Mouse (Mus musculus) lung, adult 18-20 months (tissue): Measurements from ENCODE around the gene Gm9758.
"Not testable (repeated sequence)": the region's sequence is repeated elsewhere in the genome, so short reads cannot be mapped to it uniquely, and the experiment has no call there.

Experiments
- DNase-seq, 2 experiments: peaks; one replicate each; pipeline ENCODE4 v3.0.0; 2022; ENCODE audit warnings: mixed read lengths in 2 of 2

Gene Gm9758

DNA sequence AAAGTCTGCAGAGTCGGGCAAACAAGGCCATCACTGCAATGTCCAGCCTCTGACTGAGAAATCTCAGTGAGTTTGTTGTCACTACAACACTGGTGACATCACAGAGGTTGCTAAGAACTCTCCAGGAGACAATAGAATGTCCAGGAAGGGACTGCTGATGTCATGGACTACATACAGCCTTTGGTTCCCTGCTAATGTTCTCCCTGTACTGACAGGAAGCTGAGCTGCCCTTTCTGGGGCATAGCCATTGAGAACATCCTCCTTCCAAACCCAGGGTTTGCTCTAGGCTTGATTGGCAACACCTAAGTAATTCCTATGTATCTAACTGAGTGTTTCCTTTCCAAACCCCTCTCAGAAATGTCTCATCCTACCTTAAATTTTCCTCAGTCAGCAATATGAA lies at the start of gene Gm9758:
Gm9758 (minus strand) TSS at position 101 of the 400 bp plus-strand sequence.
- not testable (repeated sequence) for DNase-seq

DNA sequence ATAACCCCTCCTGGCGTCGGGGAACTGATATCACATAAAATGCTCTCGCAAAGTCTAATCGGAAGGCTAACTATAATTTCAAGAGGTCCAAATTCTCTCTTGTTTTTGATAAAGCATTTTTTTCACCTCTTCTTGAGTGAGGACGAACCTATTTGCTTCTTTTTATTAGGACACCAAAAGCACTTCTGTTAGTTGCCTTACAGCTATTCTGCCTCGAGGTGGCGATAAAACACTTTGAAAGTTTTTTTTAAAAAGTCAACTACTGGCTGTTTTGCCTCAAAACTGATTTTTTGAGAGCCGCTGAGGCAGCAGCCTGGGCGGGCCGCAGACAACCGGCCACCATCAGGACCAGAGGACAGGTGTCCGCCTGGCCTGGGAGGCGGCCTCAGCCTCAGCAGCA lies 49.1 kb upstream of the Gm9758 start:
- not testable (repeated sequence) for DNase-seq

DNA sequence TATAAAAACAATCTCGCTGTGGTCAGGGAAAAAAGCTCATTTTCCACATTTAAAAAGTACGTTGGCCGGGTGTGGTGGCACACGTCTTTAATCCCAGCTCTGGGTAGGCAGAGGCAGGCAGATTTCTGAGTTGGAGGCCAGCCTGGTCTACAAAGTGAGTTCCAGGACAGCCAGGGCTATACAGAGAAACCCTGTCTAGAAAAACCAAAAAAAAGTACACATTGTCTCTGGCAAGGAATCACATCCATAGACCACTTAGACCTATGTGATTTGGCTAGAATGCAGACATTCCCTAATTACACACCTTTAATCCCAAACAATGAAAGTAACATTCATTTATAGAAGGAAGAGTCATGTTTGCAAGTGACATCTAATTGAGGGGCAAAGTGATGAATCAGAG lies 46.8 kb upstream of the Gm9758 start:
- not testable (repeated sequence) for DNase-seq

DNA sequence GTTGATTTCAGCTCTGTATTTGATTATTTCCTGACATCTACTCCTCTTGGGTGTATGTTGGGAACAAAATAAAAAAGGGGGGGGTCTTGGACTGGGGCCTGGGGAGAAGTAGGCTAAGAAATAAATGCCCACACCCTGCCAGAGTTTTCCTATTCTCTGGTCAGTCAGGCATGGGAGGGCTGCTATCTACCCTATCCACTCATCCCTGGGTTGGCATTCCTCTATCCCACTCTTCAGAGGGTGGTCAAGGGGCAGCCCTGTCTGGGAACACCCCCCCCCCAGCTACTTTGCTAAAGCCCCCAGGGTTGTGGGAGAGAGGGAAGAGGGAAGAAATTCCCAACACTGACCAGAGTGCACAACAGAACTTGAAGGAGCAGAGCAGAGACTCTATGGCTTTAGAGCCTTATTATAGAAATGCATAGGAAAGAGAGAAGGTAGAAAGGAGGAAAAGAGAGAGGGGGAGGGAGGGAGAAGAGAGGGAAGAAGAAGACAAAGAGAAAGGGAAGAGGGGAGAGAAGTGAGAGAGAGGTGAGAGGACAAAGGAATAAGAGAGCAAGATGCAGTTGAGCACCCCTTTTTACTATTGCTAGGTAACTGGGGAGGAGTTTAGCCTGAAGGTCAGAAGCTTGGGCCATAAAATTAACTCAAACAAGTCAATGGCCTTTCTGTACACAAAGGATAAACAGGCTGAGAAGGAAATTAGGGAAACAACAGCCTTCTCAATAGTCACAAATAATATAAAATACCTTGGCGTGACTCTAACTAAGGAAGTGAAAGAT lies 41.4 kb upstream of the Gm9758 start:
- DNase-seq: not testable (repeated sequence)

DNA sequence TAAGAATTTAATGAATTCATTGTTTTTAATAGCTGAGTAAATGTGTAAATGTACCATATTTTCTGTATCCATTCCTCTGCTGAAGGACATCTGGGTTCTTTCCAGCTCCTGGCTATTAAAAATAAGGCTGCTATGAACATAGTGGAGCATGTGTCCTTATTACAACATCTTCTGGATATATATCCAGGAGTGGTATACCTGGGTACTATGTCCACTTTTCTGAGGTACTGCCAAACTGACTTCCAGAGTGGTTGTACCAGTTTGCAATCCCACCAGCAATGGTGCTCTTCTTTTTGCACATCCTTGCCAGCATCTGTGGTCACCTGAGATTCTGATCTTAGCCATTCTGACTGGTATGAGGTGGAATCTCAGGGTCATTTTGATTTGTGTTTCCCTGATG lies 38.9 kb upstream of the Gm9758 start:
- DNase-seq: not testable (repeated sequence)

DNA sequence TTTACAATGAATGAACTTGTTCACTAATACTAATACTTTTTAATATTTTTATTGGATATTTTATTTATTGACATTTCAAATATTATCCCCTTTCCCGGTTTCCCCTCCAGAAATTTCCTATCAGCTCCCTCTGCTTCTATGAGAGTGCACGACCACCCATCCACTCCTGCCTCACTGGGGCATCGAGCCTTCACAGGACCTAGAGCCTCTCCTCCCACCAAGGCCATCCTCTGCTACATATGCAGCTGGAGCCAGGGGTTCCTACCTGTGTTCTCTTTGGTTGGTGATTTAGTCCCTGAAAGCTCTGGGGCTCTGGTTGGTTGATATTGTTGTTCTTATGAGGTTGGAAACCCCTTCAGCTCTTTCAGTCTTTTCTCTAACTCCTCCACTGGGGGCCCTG lies 38.0 kb upstream of the Gm9758 start:
- DNase-seq: not testable (repeated sequence)

DNA sequence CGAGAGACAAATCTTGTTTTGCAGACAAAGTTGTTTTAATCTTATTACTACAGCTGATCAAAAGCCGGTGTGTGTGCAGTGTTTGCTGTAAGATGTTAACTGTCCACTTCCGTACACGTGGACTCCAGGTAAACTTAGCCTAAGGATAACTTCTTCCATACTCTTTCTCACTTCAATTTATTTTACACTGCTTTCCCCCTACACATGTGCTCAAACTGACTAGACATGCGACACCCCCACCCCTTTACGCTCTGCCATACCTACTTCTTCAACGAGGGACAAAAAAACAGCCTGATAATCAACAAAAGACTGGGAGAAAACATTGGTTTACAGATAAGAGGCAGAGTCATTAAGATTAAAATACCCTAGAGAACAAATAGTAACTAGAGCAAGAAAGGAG lies 37.1 kb upstream of the Gm9758 start:
- DNase-seq: not testable (repeated sequence)

DNA sequence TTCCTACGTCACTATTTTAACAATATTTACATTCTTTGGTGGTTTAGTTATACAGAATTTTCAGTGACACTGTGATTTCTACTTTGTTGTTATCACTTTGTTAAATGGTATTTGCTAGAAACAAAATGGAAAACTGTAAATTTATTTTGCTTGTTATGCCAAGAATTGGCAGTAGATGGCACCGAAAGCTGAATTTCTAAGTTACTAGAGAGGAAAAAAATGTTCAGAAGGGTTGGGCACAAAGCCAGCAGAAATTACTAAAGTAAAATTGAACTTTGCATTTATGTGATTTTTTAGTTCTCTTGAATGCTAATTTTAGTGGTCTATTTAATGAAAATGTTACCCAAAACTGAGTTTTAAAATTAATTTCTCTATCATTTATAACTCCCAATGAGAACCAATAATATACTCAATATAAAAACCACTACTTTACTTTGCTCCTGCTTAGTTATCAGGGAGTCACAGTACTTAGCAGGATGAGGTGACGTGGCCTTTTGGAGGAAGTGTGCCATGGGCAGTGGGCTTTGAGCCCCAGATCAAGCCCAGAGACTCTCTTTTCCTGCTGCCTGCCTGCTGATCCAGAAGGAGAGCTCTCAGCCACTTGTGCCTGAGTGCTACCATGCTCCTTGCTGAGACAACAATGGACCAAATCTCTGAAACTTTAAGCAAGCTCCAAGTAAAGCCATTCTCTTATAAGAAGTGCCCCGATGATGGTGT lies 32.9 kb upstream of the Gm9758 start:
- not testable (repeated sequence) for DNase-seq

DNA sequence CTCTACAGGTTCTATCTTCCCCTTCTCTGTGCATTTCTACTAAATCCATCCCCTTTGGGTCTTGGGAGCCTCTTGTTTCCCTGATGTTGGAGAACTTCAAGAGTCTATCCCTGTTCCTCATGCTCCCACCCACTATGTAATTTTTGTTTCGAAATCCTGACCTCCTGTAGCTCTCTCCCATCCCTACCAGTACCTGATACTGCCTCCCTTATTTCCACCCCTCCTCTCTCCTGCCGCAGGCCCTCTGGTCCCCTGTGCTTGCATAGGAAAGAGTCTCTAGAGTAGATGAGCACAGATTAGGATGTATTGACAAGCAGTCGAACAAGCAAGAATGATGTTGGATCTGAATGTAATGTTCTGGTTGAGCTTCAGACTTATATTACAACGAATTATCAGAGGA lies 30.8 kb upstream of the Gm9758 start:
- DNase-seq: not testable (repeated sequence)

DNA sequence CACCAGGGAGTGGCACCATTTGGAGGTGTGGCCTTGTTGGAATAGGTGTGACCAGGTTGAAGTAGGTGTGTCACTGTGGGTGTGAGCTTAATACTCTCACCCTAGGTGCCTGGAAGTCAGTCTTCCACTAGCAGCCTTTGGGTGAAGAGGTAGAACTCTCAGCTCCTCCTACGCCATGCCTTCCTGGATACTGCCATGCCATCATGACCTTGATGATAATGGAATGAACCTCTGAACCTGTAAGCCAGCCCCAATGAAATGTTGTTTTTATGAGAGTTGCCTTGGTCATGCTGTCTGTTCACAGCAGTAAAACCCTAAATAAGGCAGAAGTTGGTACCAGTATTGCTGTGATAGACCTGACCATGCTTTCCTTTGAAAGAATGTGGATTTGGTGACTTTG lies 26.3 kb upstream of the Gm9758 start:
- DNase-seq: not testable (repeated sequence)

DNA sequence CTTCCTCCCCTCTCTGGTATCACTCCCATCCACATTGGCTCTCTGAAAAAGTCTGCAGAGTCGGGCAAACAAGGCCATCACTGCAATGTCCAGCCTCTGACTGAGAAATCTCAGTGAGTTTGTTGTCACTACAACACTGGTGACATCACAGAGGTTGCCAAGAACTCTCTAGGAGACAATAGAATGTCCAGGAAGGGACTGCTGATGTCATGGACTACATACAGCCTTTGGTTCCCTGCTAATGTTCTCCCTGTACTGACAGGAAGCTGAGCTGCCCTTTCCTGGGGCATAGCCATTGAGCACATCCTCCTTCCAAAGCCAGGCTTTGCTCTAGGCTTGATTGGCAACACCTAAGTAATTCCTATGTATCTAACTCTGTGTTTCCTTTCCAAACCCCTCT lies 23.6 kb upstream of the Gm9758 start, which contains the start of gene Speer4e:
Speer4e (minus strand) TSS at position 101 of the 400 bp plus-strand sequence.
- not testable (repeated sequence) for DNase-seq

DNA sequence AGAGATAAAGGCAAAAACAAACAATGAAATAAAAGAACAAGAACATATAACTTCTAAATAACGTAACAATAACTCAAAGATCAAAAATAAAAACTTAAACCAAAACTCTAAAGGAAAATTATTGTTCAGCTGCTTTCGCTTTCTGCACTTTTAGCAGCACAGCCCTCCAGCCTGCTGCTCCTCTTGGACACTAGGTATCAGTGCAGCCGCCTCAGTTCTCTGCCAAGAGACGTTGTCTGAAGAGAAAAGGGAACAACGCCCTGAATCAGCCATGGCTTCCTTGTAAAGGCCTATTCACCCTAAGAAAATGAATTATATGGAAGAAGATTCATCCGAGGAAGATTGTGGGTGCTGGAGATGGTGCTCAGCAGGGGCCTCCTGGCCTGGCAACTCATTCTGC lies 19.0 kb upstream of the Gm9758 start:
- DNase-seq: not testable (repeated sequence)

DNA sequence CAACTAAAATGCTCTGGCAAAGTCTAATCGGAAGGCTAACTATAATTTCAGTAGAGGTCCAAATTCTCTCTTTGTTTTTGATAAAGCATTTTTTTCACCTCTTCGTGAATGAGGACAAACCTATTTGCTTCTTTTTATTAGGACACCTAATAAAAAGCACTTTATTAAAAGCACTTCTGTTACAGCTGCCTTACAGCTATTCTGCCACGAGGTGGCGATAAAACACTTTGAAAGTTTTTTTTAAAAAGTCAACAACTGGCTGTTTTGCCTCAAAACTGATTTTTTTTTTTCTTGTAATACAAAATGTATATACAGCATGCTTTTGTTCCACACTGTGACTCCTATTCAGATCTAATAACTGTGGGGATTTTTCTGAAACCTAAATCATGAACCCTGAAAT lies 12.3 kb upstream of the Gm9758 start:
- not testable (repeated sequence) for DNase-seq

DNA sequence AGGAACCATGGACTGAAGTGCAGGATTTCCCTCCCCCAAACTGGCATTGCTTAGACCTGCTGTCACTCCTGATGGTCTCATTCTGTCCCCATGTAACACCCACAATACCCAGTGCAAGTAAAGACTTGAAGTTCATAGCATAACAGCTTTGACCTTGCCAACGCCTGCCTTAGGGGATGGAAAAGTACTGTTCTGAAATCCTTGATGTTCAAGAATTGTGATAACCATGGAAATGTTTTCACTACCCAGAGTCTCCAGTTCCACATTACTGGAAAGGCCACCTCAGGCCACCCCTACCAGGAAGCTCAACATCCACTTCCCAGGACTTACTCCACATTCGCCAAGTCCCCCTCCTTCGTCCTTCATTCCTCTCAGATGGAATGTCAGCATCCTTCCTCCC lies 338 bp downstream of the Gm9758 start:
- not testable (repeated sequence) for DNase-seq

DNA sequence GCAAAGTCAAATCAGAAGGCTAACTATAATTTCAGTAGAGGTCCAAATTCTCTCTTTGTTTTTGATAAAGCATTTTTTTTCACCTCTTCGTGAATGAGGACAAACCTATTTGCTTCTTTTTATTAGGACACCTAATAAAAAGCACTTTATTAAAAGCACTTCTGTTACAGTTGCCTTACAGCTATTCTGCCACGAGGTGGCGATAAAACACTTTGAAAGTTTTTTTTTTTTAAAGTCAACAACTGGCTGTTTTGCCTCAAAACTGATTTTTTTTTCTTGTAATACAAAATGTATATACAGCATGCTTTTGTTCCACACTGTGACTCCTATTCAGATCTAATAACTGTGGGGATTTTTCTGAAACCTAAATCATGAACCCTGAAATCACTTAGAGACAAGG lies 11.2 kb downstream of the Gm9758 start:
- DNase-seq: not testable (repeated sequence)

DNA sequence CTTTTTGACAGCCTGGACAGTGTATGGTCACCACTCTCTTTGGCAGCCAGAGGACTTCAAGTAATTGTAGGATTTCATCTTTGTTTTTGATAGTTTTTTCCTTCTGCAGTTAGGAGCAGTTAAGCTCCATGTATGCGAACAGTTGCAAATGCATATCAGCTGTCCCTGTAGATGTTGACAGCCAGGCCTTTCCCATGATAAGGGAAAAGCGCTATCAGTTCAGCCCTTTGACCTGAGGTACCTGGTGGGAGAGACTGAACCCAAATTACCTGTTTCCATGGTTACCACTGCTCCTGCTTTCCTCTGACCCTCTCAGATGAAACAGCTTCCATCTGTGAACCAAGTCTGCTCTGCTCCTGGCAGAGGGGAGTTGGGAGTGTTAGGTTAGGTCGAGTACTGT lies 22.5 kb downstream of the Gm9758 start:
- no peak for DNase-seq

DNA sequence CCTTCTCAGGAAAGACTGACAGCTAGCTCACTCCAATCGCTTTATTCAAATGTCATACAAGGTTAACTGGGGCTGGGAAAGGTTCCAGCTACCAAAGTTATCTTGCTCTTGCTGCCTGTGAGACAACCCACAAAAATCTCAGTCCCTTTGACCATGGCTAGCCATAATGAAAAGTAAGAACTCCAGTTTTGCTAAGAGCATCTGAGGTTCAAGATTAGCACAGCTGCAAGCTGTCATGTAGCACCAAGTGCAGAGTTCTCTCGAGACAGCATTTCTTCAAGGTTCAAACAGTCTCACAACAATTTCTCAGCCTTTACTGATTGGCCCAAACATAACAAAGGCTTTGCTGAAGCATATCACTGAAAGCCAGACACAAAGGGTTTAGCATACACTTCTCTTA lies 29.4 kb downstream of the Gm9758 start:
- not testable (repeated sequence) for DNase-seq
